ENCODE assay signal across 9 mouse cellular contexts in genomic region chr9:103469516-103469915, GRCm38 (mm10). TPM values are rescaled to one million over a fixed set of nuclear protein-coding genes. Genes with fewer than 3 reads are reported as not detected.
DNase-seq lines count a peak whose midpoint lies in the region; ATAC-seq and TF ChIP-seq lines count a peak whose summit lies in the region.
"Had no signal": no experiment of that assay in that cellular context is flagged by ENCODE, and none has a peak within 500 bp of the region (broad histone marks: within the 10 kb centered on the region; RNA-seq: fewer than 3 reads in every experiment).

No protein-coding gene starts in this region.

- DNase-seq in adrenal gland, postnatal 10 days, result peak; percentile 47
- DNase-seq in adrenal gland, postnatal 4 days (ENCODE audit: low spot score in 2 of 2), result no peak
- DNase-seq in layer of hippocampus, adult 2 months (ENCODE audit: low spot score in 2 of 2), result peak in 1 of 2 experiments; percentile 58
- no peak for DNase-seq in layer of hippocampus, adult 9-10 months (ENCODE audit: low spot score)
- peak; percentile 38 for DNase-seq in ZHBTc4 (ENCODE audit: low read depth, low spot score)
- DNase-seq in naive thymus-derived CD4-positive, alpha-beta T cell, adult 2 months (ENCODE audit: low read depth), result peak; percentile 56
- no peak for DNase-seq in urinary bladder, postnatal 36 days (ENCODE audit: low spot score in 2 of 2)

- no peak overlapping the region for H3K4me3 ChIP-seq in layer of hippocampus, adult 2 months
- H3K4me3 ChIP-seq: forebrain, embryonic 15.5 days had no signal

- peak; percentile 77 for TF ChIP-seq CTCF in layer of hippocampus, adult 2 months (conservative IDR thresholded peaks at IDR 0.05)

- H3K27ac ChIP-seq in layer of hippocampus, adult 2 months, result no peak overlapping the region
- H3K27ac ChIP-seq: forebrain, embryonic 15.5 days had no signal

- no peak for ATAC-seq in inflammation-experienced regulatory T-cells, adult 6 months
- ATAC-seq: forebrain, embryonic 15.5 days had no signal

RNA-seq across cellular contexts. Expression of gene Bfsp2, which starts 10.7 kb away (rescaled TPM):
- total RNA-seq in adrenal gland, postnatal 10 days (2021), result under 1 TPM; 0.55 to 0.60 TPM
- total RNA-seq in adrenal gland, postnatal 4 days (2021), result not detected
- 1 to 10 TPM; 2.0 to 2.3 TPM for total RNA-seq in layer of hippocampus, adult 2 months (2021)
- under 1 TPM in 1 of 3 experiments, not detected in 2; 0.88 TPM for polyA plus RNA-seq in inflammation-experienced regulatory T-cells, adult 6 months (2017; shearing (Covaris generic))

Comparison
In these comparisons a context has a peak if more than half of its experiments do, and no peak if none do; other contexts are left out.
1. DNase-seq: peak in adrenal gland, postnatal 10 days (single experiment), ZHBTc4 (single experiment) and naive thymus-derived CD4-positive, alpha-beta T cell, adult 2 months (single experiment); none in adrenal gland, postnatal 4 days (0 of 2), layer of hippocampus, adult 9-10 months (single experiment) and urinary bladder, postnatal 36 days (0 of 2).